In genomic region chr12:108265831-108266619, GRCm38 (mm10) we compare ENCODE assay signal across 8 mouse cellular contexts. TPM values are rescaled to one million over a fixed set of nuclear protein-coding genes. Genes with fewer than 3 reads are reported as not detected.
DNase-seq lines count a peak whose midpoint lies in the region; ATAC-seq lines count a peak whose summit lies in the region.

No protein-coding gene starts in this region.

- WGBS in liver, embryonic 12.5 days (ENCODE audit: insufficient replicate concordance) = 46% methylated on average over 27 of the region's 27 CpGs
- 16% methylated on average over 27 of the region's 27 CpGs for WGBS in forebrain, embryonic 10.5 days
- 17% methylated on average over 27 of the region's 27 CpGs for WGBS in hindbrain, embryonic 12.5 days
- WGBS in lung, embryonic 15.5 days = 43% methylated on average over 27 of the region's 27 CpGs

- no peak overlapping the region for H3K4me3 ChIP-seq in liver, embryonic 12.5 days
- H3K4me3 ChIP-seq in forebrain, embryonic 10.5 days = peak overlapping the region; percentile 41
- peak overlapping the region; percentile 13 for H3K4me3 ChIP-seq in hindbrain, embryonic 12.5 days
- no peak overlapping the region for H3K4me3 ChIP-seq in lung, embryonic 15.5 days

- H3K36me3 ChIP-seq in liver, embryonic 12.5 days = no peaks in the 10 kb centered on the region
- peaks cover 33% of the 10 kb centered on the region for H3K36me3 ChIP-seq in forebrain, embryonic 10.5 days (replicated peaks)
- no peaks in the 10 kb centered on the region for H3K36me3 ChIP-seq in hindbrain, embryonic 12.5 days
- no peaks in the 10 kb centered on the region for H3K36me3 ChIP-seq in lung, embryonic 15.5 days

- H3K4me2 ChIP-seq in liver, embryonic 12.5 days = peak overlapping the region; percentile 15
- H3K4me2 ChIP-seq in hindbrain, embryonic 12.5 days (replicated peaks) = peak overlapping the region; percentile 44
- peak overlapping the region; percentile 11; the same call in 1 of the 2 replicates for H3K4me2 ChIP-seq in lung, embryonic 15.5 days

- H3K4me1 ChIP-seq in liver, embryonic 12.5 days = peaks cover 89% of the 10 kb centered on the region
- H3K4me1 ChIP-seq in forebrain, embryonic 10.5 days = peaks cover 96% of the 10 kb centered on the region
- peaks cover 94% of the 10 kb centered on the region for H3K4me1 ChIP-seq in hindbrain, embryonic 12.5 days
- H3K4me1 ChIP-seq in lung, embryonic 15.5 days = peaks cover 38% of the 10 kb centered on the region

- no peak for ATAC-seq in liver, embryonic 12.5 days
- peak; percentile 83 for ATAC-seq in hindbrain, embryonic 12.5 days (ENCODE audit: low FRiP score)
- no peak for ATAC-seq in lung, embryonic 15.5 days (ENCODE audit: borderline replicate concordance, extremely low read depth, low FRiP score, low TSS enrichment)
- no peak for ATAC-seq in CD4-positive, CD25-positive, alpha-beta regulatory T cell, adult 4 months

- H3K9ac ChIP-seq in liver, embryonic 12.5 days = no peak overlapping the region
- peak overlapping the region; percentile 55 for H3K9ac ChIP-seq in hindbrain, embryonic 12.5 days
- H3K9ac ChIP-seq in lung, embryonic 15.5 days = 0 out of 2 replicates have a peak overlapping the region, but pooled peaks have one; percentile 6

- H3K9me3 ChIP-seq in liver, embryonic 12.5 days (replicated peaks) = no peaks in the 10 kb centered on the region
- no peaks in the 10 kb centered on the region for H3K9me3 ChIP-seq in forebrain, embryonic 10.5 days
- H3K9me3 ChIP-seq in hindbrain, embryonic 12.5 days (replicated peaks) = no peaks in the 10 kb centered on the region
- no peaks in the 10 kb centered on the region for H3K9me3 ChIP-seq in lung, embryonic 15.5 days

- no peak for DNase-seq in liver
- DNase-seq in forebrain, embryonic 10.5 days (ENCODE audit: extremely low spot score, low spot score) = peak; percentile 72
- peak; percentile 96 for DNase-seq in retina, postnatal 1 day
- no peak for DNase-seq in spleen, postnatal 10 days (ENCODE audit: low spot score in 2 of 2)

- H3K27ac ChIP-seq in liver, embryonic 12.5 days = no peak overlapping the region
- H3K27ac ChIP-seq in forebrain, embryonic 10.5 days = peak overlapping the region; percentile 85
- peak overlapping the region; percentile 90 for H3K27ac ChIP-seq in hindbrain, embryonic 12.5 days
- H3K27ac ChIP-seq in lung, embryonic 15.5 days = peak overlapping the region; percentile 34

- no peaks in the 10 kb centered on the region for H3K27me3 ChIP-seq in liver, embryonic 12.5 days (replicated peaks)
- H3K27me3 ChIP-seq in forebrain, embryonic 10.5 days (ENCODE audit: poor library complexity, severe bottlenecking) = no peaks in the 10 kb centered on the region
- H3K27me3 ChIP-seq in hindbrain, embryonic 12.5 days = no peaks in the 10 kb centered on the region
- H3K27me3 ChIP-seq in lung, embryonic 15.5 days = no peaks in the 10 kb centered on the region

RNA-seq across cellular contexts. Expression of gene Ccdc85c, which starts 9.2 kb away (rescaled TPM):
- polyA plus RNA-seq in liver, embryonic 12.5 days (2016; fragmentation: Nextera tagmentation; extraction: Ambion mirVana) = 3.3 and 3.4 TPM in 2 replicates
- polyA plus RNA-seq in forebrain, embryonic 10.5 days (2016; fragmentation: Nextera tagmentation; extraction: Ambion mirVana) = 13.5 and 14.6 TPM in 2 replicates
- polyA plus RNA-seq in hindbrain, embryonic 12.5 days (2016; fragmentation: Nextera tagmentation; extraction: Ambion mirVana) = 15.2 and 16.3 TPM in 2 replicates
- polyA plus RNA-seq in lung, embryonic 15.5 days (2015; fragmentation: Nextera tagmentation; extraction: Ambion mirVana) = 4.9 and 6.1 TPM in 2 replicates
- polyA plus RNA-seq in CD4-positive, CD25-positive, alpha-beta regulatory T cell, adult 4 months (2017; shearing (Covaris generic)) = under 1 TPM; 0.27 to 0.46 TPM

RNA-seq across cellular contexts. Expression of gene Hhipl1, which starts 40.0 kb away (rescaled TPM):
- 0.07 and 0.17 TPM in 2 replicates for polyA plus RNA-seq in liver, embryonic 12.5 days (2016; fragmentation: Nextera tagmentation; extraction: Ambion mirVana)
- polyA plus RNA-seq in forebrain, embryonic 10.5 days (2016; fragmentation: Nextera tagmentation; extraction: Ambion mirVana) = 2.8 and 3.4 TPM in 2 replicates
- 2.4 and 2.7 TPM in 2 replicates for polyA plus RNA-seq in hindbrain, embryonic 12.5 days (2016; fragmentation: Nextera tagmentation; extraction: Ambion mirVana)
- polyA plus RNA-seq in lung, embryonic 15.5 days (2015; fragmentation: Nextera tagmentation; extraction: Ambion mirVana) = 0.89 and 1.0 TPM in 2 replicates
- not detected for polyA plus RNA-seq in CD4-positive, CD25-positive, alpha-beta regulatory T cell, adult 4 months (2017; shearing (Covaris generic))

Comparison
In these comparisons a context has a peak if more than half of its experiments do, and no peak if none do; other contexts are left out.
1. H3K4me3 ChIP-seq: peak in forebrain, embryonic 10.5 days (single experiment) and hindbrain, embryonic 12.5 days (single experiment); none in liver, embryonic 12.5 days (single experiment) and lung, embryonic 15.5 days (single experiment).
2. DNase-seq: peak in forebrain, embryonic 10.5 days (single experiment) and retina, postnatal 1 day (single experiment); none in liver (single experiment) and spleen, postnatal 10 days (0 of 2).
3. Peak in every context shown above with its lines, with median percentiles within 50 percentile points of each other: H3K4me2 ChIP-seq.